Mouse (Mus musculus) kidney, adult 9 months (tissue): ENCODE results near the gene Syk.

Experiments used
- DNase-seq: peaks from one replicate; pipeline ENCODE4 v3.0.0; 2022

The Syk gene

DNA sequence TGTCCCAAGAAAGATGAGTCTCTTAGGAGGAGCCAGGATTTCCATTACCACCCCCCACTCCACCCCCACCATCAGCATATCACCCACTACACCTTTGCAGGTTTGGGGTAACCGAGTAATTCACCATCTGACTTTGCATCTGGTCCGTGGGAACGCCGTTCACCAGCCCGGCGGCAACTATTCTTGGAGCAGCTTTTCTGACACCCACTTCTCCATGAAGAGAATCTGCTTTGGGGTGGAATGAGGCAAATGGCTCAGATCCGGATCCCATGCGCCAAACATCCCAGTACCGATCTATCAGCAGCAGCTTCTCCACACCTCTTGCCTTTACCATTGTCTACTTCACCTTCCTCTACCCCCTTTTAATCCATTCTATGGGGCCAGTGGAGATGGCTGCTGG is 12.7 kb upstream of the Syk start:
- no peak for DNase-seq

DNA sequence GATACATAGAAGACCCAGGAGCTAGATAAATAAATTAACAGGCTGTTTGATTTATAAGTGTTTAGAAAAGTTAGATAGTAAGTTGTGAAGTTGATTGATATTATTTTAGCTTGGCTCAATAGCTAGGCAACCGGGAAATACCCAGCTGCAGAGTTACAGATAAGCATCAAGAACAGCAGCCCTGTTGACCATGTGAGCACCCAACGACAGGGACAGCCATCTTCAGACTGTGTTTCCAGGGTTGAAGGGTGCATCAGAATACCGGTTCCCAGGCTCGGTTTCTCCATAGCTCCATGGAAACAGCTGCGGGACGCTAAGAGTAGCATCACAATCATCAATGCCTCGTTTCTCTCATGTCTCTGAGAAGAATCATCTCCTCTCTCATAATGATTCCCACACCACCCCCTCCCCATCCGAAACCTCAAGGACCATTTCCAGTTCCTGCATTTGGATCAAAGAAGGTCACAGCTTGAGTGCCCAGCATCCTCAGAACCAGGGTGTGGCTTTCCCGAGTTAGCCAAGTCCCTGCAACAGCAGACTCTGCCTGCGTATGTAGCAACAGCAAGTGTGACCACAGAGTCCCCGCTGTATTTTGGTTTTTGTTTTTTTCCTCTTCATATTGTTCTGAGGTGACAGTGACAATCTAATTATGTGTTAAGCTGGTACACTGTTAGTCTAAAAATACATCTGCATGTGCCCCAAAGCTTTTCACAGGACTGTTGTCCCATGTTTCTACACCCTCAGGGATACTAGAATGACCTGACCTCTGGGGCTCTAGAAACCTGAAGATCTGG is 11.2 kb upstream of the Syk start:
- no peak for DNase-seq

DNA sequence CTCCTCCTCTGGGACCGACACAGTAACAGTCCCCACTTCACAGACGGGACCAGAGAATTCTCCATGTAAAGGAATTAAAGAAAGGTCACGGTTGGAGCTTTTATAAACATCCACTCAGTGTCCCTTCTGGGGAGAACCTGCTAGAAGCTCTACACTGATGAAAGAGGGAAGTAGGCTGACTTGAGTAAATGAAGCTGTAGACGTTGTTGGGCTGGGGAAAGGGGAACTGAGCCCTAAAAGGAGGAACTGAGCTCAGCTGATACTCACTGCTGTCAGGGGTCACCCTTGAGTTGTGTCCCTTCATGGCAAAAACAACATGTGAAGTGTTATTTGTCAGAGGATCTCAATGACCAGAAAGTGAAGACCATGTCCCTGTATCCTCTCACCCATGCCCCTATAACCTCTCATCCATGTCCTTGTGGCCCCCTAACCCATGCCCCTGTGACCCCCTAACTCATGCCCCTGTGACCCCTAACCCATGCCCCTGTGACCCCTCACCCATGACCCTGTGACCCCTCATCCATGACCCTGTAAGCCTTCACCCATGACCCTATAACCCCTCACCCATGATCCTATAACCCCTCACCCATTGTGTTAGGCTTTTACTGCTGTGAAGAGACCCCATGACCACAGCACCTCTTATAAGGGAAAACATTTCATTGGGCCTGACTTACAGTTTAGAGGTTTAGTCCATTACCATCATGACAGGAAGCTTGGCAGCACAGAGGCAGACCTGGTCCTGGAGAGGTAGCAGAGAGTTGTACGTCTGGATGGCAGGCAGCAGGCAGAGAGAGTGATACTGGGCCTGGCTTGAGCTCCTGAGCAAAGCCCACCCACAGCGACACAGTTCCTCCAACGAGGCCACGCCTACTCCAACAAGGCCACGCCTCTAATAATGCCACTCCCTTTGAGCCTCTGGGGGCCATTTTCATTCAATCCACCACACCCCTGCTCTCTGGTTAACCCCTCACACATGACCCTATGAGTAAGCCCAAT is 10.2 kb upstream of the Syk start:
- peak; percentile 24 for DNase-seq

DNA sequence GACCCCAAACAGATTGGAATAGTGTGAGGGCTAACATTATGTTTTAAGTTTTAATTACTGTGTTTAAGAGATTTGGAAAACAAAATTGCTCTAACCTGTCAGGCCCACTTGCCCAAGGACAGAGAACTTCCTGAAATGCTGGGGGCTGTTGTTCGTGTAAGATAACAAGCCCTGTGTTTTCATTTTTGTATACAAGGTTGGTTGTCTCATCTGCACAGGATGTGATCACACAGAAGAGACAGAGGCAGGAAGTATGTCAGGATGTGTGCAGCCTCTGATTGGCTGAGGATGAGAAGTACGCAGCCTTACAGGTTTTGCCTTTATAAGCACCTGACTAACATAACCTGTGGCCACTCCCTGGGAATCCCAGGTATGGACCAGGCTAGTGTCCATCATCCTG is 8.7 kb upstream of the Syk start:
- no peak for DNase-seq

DNA sequence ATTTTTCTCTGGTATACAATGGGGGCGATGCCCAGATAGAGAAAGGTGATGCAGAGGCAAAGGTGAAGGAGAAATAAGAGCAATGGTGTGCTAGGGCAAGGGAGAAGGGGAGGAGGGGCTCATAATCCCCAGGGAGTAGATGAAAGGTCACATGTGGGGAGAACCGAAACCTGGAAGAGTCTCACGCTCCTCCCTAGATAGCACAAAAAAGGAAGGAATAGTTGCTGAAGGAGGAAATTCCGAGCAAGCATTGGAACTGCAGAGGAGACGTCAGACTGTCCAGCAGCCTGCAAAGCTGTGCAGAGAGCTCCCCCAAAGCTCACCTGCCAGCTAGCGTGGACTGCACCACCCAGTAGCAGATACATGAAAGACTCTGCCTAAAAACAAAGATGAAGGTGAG is 7.5 kb upstream of the Syk start:
- no peak for DNase-seq

DNA sequence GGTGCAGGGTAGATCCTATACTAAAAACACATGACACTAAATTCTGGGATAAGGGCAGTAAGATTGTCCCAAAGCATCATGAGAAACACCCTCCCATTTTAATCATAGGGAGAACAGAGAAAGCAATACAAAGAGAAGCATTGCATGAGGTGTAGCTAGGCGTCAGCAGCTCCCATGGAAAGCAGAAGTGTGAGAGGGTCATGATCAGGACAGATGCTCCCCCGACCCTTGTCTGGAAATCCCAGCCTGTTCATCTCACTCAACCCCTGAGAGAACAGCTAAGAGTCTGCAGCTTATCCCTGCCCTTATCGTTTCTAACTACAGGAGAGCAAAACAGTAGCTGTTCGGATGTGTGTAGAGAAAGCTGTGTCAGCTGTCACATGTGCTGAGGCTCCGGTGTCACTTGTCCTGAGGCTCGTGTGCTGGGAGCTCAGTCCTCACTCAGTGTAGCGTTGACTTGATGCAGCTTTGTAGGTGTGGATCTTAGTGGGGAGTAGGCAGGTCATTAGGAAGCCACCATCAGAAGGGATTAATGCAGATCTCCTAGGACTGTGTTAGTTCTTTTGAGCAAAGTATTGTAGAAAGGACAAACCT is 6.9 kb upstream of the Syk start:
- no peak for DNase-seq

DNA sequence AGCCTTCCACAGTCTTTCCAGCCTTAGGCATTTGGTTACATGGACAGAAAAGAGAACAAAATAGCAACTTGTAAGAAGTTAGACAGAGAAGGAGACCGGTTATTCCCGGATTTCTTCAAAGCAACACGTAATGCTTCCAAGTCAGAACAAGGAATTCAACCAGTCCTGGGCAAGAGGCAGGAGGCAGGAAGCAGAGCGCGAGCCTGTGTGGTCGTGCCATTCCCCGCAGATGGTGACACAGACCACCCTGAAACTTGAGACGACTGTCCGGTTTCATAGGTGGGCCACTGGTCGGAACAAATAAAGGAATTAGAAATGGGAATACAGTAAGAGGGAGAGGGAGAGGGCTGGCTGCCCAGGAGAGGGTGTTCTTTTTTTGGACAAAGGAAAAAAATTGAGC is 6.1 kb upstream of the Syk start:
- DNase-seq = no peak

DNA sequence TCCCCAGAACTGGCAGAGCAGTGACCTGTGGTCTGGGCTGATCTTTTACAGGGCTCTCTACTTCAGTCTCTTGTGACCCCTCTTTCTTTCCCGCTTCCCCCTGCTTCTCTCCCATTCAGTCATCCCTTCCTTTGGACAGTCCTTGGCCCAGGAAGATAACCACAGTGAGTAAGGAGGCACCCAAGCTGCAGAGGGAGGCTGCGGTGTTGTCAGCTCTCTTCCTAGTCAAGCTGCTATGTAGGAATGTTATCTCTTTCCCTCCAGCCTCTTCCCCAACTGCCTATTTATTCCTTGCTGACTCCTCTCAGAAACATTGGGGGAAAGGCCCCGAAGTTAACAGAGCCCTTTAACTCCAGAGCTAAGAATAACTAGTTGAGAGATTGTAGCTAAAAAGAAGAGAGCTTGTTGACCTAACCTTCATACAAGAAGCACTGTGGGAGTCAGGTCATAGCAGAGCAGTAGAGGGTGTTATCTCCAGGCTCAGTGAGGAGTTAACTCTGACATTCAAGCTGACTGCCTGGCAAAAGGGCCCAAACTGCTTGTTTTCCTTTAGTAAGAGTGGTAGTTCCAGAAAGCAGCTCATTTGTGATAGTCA is 5.5 kb upstream of the Syk start:
- DNase-seq = no peak

DNA sequence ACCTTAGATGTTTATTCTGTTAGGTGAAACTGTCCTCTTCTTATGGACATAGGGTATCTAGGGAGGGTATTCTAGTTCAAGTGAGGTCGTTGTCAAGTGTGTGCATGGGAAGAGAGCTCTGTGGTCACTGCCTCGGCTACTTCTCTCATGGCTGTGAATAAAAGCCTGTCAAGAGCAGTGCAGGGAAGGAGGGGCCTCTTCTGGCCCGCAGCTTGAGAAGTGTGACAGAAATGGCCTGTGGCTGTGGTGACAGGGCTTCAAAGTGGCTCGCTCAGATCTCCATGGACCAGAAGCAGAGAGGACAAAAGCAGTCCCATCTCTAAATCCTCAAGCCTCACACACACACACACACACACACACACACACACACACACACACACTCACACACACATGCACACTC is 5.0 kb upstream of the Syk start:
- DNase-seq = no peak

DNA sequence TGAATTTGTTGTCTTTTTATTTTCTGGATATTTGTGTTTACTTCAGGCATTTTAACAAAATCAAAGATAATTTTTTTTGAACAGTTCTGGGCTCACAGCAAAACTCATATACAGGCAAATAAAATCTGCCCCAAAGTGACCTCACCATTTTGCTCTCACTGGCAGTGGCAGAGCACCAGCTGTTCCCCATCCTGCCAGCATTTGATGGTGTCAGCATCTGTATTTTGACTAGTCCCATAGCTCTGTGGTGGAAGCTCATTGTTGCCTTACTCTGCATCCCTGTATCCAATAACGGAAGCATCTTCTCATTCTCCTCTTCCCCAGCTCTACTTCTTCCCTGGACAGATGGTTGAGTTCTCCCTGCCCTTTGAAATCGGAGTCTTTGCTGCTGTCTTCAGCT is 4.2 kb upstream of the Syk start:
- DNase-seq = no peak

DNA sequence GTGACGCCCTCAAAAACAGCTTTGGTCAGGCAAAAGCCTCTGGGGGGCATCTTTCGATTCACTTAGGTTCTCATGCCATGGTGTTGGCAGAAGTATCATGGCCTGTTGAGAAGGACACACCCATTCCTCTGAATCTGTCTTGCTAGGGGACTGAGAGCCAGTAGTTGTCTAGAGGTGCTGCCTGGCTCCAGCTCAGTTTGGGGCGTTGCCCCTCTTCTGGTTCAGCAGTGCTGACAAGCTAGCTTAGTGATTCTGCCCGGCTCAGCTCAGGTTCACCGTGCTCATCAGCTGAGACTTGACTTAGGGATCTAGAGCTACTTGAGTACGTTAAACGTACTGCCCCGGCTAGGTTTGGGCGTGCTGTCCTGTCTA is 481 bp upstream of the Syk start:
- DNase-seq = no peak

DNA sequence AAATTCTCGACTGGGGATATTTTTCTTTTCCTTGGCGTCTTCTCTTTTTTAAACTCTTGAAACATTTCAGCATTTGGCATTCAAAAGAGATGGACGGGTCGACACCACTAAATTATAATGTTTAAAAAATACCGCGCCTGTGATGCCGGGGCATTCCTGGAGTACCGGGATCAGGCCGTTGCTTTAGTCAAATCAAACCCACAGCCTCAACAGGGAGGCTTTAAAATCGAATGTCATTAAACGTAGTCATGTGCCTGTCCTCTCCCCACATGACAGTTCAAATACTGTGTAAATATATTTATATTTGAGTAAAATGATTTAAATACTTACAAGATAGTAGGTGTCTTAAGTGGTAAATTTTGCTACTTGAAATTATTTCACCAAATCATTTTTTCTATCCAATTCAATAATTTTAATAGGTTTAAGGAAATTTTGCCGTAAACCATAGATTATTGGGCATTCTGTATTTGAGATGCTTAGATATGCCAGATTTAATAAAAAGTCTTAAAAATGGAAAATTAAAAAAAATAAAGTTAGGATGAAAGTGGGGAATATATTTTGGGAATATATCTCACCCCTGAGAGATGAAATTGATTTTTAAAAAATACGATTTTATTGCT is 1.1 kb downstream of the Syk start:
- DNase-seq = no peak

DNA sequence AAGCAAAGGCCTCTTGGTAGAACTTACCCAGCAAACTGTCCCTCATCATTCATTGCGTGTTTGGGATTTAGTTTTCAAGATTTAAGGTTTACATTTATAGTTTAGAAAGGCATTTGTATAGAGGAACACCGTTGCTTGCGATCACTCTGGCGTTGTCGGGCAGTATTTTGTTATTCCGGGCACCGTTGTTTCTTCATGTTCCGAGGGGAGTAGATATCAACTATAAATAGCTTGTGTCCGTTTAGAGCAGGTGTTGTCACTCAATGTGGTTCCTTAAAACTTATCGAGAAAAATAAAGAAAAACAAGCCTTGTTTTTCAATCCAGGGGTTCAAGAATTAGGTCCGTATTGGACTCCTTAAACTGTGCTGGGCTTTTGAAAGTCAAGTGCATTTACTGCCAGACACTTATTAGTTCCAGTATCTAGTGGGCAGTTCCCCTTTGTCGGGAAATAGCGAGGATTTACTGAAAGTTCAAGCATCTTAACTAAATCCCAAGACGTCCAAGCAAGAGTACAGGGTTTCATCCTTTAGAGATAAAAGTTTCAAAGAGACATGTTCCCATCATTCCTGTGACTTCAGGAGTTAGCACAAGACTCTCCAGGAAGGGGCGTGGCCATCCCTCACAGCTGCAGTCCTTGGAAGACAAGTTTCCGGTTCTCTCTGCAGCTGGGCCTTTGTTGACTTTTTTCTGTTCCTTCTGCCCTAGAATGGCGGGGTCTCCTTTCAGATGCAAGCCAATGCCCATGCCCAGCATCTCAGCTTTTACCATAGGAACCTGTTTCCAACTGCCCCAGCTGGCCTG is 1.9 kb downstream of the Syk start:
- DNase-seq = no peak

DNA sequence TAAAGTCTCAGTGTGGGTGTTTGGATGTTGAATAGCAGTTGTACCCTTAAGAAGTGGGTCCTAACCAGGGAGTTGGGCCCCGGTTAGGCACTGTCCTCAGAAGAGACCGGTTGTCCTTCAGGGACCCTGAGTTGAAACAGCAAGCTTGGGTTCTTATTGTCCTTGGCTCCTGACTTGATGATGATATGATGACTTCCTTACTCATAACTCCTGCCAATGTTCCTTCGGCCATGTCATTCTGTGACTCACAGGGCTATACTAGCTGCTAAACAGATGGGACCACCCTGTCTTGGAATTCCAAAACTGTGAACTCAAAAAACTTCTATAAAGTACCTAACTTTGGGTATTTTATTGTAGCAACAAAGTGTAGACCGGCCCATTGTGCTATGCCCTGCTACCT is 4.8 kb downstream of the Syk start:
- DNase-seq = no peak

DNA sequence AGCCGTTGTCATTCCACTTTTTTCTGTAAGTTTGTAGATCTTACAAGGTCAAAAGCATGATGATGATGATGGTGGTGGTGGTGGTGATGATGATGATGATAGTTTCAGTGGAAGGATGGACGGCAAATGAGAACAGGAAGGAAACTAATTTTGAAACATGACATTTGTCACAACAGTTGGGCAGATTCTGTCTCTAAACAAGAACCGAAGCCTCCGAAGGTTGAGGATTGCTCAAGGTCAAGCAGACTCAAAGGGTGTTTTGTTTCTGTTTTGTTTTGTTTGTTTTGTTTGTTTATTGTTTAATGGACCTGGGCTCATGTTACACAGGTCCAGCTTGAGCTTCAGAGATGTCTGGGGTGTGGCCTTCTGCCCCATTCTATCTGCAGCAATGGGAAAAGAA is 6.1 kb downstream of the Syk start:
- no peak for DNase-seq

DNA sequence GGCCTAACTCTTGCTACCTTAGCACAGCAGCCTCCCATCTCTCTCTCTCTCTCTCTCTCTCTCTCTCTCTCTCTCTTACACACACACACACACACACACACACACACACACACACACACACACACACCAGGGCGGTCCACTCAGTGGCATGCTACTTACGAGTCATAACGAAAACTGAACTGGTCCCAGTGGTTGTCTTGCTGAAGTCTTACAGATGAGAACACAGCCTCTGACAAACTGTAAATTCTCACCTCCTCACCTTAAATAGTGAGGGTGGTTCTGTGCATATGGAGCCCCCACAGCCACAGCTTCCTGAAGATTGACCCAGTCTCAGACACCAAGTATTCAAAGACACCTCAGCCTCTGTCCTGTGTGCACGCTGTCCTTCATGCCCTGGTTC is 8.9 kb downstream of the Syk start:
- DNase-seq = no peak

DNA sequence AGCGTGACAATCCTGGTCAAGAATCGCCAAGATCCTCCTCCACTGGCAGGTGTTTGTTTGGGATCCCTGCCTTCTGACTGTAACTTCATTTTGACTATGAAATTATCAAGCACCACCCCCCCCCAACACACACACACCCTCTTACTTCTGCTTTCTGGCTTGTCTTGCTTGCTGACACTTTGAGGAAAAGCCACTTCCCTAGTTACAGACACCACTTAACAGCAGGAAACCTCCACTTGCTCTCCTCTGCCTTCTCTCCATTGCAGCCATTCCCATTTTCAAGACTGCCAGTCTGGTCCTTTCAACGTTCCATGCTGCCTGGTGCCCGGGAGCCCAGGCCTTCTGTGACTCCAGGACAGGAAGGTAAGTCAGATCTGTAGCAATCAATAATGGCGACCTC is 13.7 kb downstream of the Syk start:
- no peak for DNase-seq

DNA sequence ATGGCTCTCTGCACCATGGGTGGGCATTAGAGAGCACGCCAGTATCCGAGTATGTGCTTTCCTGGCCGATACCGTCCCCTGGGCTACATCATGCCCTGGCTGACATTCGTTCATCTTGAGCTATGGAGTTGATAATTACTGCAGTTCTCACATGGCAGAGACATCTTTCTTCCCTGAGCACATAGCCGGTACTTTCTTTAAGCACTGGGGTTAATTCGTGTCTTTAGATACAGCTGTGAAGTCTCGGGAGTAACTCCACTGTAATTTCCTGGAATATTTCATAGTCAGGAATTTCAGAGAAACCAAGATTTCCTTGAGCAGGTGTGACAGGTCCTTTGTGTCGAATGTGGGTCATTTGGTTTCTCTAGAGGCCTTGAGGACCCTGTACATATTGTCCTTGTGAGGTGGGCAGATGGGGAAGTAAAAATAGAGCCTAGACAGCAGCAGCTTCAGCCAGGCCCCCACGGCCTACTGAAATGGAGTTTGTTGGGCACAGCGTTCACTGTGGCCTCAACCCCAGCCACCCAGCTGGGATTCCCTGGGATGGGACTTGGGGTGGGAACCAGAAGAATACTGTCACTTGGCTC is 14.2 kb downstream of the Syk start:
- no peak for DNase-seq

DNA sequence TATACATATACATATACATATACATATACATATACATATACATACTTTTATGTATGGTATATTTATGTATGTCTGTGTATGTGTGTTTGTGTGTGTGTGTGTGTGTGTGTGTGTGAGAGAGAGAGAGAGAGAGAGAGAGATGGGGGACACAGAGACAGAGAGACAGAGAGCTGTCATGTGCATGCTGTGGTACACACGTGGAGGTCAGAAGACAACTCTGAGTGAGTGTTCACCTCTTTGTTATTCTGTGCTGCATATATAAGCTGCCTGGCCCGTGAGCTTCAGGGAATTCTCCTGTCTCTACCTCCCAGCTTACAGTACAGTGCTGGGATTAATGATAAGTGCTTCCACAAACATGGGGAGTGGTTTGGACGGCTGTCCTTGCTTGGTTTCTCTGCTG is 15.3 kb downstream of the Syk start:
- DNase-seq = no peak

DNA sequence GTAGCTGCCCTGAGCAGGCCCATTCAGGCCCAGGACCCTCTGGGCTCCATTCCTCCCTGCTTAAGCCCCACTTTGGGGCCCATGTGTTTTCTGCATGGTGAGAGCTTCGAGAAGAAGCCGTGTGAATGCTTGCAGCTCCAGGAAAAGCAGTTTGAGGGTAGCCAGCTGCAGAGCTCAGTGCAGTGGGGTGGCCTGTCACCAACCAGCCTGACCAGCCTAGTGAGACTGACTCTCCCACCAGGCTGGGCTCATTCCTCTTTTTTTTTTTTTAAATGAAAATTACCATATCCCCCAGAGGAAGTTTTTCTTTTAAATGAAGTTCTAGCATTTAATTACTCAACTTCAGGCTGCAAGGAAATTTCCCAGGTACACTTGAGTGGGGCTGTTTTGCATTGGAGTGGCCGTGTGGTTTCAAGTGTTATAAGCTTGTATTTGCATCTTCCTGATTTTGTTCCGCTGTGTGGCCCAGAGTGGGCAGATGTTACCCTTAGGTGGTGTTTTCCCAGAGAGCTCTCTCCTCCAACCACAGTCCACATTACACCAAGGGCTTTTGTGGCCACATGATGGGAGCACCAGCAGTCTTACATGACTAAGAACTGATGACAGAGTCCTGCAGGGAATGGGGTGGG is 17.2 kb downstream of the Syk start:
- DNase-seq = no peak

DNA sequence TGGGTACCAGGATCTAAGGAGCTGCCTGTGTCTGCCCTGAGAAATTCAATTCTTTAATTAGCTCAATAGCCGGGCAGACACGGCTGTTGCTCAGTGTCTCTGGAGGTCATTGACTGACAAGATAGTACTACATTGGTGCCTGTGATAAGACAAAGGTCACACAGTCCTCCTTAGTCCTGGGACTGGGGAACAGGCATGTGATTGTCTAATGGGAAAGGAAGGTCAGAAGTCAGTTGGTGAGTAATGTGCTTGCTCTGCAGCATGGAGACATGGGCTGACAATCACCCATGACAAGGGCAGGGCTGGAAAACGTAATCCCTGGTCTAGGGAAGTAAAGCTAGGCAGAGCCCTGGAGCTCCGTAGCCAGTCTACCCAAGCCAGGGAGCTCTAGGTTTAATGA is 19.8 kb downstream of the Syk start:
- DNase-seq = no peak
